Mouse (Mus musculus): Measurements from ENCODE around the gene Fam69a. TPM values are rescaled to one million over a fixed set of nuclear protein-coding genes. Genes with fewer than 3 reads are reported as not detected.
"Not testable (repeated sequence)": the region's sequence is repeated elsewhere in the genome, so short reads cannot be mapped to it uniquely, and the experiment has no call there.

The Fam69a gene
- total RNA-seq, 2 experiments from 2014 or later = 5.2 to 8.1 TPM

DNA sequence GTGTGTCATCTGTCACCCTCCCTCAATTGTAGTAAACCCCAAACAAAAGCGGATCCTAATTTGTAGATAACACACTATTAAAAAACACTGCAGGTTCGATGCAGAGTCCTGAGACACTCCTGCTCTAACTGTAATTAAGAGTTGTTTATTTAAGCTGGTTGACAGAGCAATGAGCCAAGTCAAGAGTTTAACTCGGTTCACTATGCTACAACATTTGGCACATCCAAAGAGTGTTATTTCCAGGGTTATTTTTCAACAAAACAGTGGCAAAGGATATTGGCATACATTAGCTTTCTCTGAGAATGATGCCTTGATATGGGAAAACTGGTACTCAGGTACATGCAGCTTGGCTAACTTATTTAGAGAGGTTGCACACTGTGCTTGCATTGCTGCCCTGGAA lies 4.9 kb downstream of the Fam69a start:
- no peak for DNase-seq

DNA sequence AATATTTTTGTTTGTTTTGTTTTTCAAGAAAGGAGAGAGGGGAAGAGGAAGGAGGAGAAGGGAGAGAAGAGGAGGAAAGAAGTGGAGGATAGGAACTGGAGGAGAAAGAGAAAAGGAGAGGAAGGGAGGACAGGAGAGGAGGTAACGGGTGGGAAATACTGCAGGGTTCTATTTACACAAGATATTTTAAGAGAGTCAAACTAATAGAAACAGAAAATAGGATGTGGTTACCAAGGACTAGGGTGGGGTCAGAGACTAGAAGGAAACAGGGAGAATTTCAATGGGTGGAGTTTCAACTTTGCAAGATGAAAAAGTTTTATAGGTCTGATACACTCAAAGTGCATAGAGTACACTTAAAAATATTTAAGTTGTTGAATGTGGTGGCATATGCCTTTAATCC lies 7.0 kb downstream of the Fam69a start:
- no peak for DNase-seq

DNA sequence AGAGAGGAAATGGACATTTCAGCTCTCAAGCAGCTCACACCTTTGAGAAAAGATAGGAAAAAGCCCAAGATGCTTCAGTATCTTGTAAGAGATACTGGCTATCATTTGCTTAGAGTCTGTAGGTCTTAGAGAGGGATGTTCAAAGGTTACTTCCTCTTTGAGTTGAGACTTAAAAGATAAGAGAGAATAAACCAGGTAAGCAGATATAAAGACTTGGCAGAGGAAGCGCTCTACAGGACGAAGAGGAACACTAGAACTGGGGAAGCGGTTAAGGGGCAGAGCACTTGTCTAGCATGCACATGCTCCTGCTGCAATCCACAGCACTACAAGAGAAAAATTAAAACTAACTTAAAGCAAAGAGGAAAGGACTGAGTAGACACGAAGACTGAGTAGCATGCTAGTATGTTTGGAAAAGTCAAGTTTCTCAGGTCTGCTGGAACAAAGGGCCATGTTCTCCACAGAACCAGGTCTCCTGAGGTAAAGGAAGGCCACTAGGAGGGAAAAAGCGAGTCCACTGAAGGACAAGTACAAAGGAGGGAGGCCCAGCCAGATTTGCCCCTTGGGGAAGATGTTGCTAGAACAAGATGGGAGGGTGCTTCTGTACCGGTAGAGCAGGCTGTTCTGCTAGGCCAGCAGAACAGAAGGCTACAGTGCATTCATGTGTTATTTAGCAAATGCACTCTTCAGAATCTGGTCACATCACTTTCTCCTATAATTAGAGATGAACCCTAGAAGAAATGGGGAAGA lies 8.4 kb downstream of the Fam69a start:
- peak in 1 of 2 experiments; percentile 26 for DNase-seq

DNA sequence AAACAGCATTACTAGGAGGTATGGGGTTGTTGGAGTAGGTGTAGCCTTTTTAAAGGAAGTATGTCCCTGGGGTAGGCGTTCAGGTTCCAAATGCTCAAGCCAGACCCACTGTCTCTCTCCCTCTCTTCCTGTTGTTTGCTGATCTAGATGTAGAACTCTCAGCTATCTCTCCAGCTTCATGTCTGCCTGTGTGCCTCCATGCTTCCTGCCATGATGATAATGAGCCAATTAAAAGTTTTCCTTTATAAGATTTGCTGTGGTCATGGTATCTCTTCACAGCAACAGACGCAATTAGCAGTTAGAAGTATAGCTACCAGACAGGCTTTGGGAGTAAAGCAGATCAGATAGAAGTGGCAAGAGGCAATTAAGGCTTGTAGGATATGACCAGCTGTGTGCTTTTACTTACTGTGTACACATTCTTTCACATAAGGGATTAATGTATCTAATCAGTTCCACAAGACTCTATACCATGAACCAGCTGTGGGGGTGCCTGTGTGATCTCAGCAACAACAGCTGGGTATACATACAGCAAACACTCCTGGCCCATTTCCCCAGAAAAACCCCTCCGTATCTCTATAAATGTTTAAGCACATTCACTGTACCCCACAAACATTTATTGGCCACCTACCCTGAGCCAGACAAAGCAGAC lies 9.1 kb downstream of the Fam69a start:
- no peak for DNase-seq

DNA sequence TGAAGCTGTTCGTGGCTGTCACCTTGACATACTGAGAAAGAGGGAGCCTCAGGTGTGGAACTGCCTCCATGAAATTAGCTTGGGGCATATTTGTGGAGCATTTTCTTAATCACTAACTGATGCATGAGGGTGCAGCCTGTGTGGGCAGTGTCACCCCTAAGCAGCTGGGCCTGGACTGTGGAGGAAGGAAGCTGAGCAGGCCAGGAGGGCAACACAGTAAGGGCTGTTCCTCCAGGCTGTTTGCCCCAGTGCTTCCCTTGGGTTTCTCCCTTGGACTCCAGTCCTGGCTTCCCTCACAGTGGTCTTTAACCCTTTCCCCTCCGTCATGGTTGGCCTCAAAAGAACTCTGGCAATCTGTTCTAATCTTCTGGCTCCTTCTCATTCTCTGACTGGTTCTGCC lies 13.6 kb downstream of the Fam69a start:
- no peak for DNase-seq

DNA sequence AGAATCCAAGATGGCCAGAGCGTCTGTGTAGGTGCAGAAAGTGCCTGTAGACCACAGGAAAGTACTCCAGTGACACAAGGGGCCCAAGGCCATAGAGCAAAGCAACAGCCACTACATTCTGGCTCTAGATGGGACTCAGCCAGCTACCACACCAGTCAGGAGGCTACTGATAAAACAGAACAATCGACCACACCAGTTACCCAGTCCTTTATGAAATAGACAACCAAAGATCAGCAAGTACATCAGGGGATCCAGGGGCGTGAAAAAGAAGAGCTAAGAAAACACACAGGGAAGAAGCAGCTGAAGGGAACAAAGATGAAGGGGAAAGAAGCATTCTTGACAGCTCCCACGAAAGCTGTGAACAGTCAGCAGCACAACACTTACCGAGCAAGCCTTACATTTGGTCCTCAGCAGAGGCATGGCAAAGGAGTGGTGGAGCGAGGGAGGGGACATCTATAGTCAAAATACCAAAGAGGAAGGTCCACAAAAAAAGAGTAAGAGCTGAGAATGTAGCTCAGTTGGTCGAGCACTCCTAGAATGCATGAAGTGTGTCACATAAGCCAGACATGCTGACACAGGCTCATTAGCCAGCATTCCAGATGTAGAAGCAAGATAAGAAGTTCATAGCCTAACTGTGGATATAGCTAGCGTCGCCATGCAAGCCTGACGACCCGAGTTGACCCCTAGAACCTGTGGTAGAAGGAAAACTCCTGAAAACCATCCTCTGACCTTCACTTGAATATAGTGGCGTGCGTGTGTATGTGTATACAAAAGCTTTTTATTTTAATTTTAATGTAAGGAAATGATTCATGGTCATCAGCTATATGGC lies 14.2 kb downstream of the Fam69a start:
- no peak for DNase-seq

DNA sequence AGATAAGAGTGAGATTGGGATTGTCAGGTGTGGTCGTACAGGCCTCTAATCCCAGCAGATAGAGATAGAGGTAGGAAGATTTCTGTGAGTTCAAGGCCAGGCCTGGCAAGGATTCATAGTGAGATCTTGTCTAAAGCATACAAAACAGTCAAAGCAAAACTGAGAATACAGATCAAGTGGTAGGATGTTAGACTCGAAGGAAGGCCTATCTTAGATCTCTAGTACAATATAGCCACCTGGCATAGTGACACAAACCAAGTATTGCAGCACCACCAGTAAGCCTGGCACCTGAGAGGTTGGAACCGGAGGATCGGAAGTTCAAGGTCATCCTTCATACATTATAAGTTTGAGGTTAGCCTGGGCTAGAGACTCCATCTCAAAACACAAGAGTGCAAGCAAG lies 15.8 kb downstream of the Fam69a start:
- DNase-seq = no peak

DNA sequence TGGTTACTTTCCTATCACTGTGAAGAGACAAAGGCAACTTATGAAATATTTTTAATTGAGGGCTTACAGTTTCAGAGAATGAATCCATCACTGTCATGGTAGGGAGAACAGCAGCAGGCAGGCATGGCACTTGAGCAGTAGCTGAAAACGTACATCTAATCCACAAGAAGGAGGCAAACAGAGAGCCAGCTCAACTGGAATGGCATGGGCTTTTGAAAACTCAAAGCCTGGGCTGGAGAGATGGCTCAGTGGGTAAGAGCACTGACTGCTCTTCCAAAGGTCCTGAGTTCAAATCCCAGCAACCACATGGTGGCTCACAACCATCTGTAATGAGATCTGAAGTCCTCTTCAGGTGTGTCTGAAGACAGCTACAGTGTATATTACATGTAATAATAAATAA lies 17.1 kb downstream of the Fam69a start:
- not testable (repeated sequence) for DNase-seq

DNA sequence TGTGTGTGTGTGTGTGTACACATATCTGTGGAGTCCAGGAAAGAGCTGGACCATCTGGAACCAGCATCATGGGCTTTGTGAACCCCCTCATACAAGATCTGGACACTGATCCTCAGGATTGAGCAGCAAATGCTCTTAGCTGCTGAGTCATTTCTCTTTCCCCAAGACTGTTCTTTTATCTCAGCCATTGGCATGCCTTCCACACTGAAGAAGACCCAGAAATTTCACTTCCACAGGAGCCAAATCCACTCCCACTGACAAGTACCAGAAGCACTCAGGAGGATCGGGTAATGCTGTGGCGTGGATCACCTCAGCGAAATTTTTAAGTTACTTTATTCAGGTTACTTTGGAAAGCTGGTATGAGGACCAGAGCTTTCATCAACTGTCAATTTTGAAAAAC lies 18.8 kb downstream of the Fam69a start:
- no peak for DNase-seq

DNA sequence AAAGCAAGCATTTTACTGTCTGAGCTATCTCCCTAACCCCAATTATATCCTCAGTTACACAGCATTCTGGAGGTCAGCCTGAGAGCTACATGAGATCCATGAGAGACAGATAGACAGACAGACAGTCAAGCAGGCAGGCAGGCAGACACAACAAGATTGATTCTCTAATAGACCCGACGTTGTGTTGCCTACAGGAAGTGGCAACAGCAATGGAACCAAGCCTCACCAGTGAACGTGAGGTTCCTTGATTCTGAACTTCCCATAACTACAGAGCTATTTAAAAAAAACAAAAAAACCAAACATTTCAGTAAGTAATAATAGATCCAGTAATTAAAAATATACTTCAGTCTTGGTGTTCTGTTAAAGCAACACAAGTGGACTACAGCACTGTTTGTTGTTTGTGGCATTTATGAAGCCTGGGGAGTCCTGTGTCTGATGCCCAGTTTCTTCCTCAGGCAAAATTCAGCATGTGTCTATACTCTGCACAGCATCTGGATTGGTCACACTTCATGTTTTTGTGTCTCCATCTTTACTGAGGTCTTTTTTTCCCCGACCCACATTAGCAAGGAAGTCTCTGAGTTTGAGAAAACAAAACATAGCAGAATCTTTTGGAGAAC lies 19.9 kb downstream of the Fam69a start:
- no peak for DNase-seq

DNA sequence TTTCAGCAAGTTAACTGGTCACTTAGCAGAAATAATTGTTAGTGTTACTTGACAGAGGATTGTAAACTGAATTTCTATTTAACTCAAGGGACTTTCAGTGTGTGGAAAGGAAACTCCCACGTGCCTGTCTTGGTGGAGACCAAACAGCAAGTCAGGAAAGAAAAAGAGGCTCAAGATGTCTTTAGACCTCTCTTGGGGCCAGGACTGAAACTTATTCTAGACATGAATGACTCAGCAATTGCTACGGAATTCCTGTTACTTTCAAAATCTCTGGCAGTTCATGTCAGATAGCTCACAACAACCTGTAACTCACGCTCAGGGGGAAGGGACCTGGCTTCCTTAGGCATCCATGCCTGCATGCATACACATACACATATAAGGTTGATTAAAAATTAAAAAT lies 20.7 kb downstream of the Fam69a start:
- no peak for DNase-seq

DNA sequence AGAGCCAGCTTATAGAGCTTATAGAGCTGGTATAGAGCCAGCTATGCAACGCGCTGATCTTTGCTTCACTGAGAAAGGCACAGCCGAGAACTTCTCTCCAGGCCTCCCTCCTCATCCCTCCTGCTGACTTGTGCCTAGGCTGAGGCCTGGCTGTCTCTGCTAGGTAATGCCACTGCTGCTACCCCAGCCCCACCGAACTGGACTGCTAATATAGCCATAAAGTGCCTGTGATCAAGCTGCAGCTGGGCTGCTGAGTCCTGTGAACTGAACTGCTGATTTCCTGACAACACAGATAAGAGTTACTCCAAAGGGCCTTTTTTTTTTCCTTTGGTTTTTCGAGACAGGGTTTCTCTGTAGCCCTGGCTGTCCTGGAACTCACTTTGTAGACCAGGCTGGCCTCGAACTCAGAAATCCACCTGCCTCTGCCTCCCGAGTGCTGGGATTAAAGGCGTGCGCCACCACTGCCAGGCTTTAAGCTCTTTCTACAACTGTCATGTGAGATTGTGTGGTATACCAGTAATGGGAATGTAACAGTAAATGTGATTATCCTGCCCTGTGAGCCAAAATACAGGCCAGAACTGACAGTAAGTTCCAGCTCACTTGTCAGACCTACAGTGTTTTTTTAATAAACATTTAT lies 21.4 kb downstream of the Fam69a start:
- DNase-seq = no peak

DNA sequence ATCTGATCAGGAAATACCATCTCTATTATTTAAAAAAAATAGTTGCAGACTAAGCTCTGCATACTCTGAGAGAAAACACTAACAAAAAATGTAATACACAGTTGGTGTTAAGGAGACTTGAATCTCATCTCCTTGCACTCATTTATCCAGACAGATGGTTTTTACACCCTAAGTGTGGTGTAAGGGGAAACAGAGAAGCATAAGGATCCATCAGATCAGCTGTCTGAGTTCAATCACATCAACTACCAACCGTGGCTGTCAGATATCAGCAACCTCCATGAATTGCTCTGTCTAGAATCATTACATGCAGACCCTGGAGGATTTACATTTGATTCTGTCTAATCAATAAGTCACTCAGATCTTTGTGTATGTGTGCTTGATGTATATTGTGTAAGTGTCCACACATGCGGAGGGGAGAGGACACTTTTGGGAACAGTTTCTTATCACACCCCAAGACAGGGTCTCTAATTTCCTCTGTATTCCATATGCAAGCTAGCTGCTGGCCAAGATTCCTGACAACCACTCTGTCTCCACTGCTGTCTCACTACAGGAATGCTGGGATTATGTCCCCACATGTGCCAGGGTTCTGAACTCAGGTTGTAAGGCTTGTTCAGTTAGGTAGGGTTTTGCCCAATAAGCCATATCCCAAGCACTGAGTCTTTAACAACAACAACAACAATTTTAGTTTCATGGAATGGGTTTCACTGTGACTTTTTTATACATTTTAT lies 22.7 kb downstream of the Fam69a start:
- no peak for DNase-seq

DNA sequence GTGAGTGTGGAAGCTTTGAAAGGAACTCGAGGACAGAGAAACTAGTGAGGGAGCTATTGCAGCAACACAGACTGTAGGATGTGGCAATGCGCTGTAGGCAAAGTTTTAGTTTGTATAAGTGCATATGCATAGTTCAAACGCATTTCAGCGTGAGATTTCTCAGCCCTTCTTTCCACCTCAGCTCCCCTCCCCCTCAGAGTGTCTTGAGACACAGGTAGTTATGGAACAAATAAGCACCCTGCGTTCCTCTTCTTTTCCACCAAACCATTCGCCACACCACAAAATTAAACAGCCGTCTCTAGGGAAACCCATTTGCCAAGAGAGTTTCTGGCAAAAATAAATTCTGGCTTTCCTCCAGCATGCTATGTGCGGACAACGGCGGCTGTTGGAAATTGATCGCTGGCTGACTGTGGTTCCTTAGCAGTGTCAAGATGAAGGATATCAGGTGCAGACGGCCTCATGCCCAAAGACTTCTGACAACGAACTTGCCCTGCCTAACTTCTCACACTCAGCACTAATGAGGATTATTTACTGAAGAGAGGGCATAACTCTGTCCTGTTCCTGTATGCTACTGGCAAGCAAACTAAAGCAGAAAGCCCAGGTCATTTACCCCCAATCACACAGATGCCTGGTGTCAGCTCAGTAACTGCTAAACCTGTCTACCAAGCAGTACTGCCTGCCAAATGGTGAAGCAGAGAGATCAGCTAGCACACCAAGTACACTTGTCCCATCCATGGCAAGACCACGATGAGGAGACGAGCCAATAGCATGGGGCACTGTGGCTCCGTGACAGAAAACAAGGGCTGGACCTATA lies 25.2 kb downstream of the Fam69a start:
- peak; percentile 23 to 40 for DNase-seq

DNA sequence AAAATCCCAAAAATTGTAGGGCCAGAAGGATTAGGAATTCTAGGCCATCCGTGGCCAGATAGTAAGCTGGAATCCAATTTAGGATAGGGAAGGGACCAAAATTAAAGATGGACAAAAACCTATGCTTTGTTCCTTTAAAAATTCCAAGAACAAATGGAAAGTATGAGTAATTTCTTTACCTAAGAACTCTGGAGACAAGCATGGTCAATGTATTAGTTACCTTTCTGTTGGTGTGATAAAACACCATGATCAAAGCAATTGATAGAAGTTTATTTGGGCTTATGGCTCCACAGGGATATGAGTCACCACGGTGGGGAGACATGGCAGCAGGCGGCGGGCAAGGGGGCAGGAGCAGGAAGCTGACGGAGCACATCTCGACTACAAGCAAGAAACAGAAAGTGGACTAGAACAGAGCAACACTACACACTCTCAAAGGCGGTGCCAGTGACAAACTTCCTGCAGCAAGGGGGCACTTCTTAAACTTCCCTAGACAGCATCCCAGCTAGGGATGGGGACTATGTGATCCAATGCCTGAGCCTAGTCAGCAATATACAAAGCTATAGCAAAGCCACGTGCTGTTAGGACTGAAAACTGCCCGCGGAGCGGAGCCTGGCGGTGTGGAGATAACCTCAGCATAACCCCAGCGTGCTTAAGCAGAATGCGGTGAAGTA lies 26.2 kb downstream of the Fam69a start:
- DNase-seq = no peak

DNA sequence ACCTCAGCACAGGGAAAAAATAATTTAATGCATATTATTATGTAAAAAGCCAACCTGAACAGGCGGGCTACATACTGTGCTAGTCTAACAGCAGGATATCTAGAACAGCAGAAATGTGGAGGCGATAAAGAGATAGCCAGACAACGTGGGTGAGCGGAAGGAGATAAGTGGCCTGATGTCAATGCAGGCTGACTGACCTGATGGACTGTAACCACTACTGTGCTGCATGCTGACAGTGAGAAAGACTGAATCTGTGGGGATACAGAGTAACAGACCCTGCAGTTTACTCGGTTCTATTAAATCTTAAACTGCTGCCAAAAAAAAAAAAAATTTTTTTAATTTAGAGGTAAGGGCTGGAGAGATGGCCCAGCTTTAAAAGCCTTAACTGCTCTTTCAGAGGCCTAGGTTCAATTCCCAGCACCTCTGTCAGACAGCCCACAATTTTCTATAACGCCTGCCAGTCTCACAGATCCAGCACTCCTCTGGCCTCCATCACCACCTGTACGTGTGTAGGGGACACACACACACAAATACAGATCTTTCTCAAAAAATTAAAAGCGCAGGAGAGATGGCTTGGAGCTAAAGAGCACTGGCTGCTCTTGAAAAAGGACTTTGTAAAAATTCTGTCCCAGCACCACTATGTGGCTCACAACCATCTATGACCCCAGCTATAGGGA lies 27.1 kb downstream of the Fam69a start:
- no peak for DNase-seq

DNA sequence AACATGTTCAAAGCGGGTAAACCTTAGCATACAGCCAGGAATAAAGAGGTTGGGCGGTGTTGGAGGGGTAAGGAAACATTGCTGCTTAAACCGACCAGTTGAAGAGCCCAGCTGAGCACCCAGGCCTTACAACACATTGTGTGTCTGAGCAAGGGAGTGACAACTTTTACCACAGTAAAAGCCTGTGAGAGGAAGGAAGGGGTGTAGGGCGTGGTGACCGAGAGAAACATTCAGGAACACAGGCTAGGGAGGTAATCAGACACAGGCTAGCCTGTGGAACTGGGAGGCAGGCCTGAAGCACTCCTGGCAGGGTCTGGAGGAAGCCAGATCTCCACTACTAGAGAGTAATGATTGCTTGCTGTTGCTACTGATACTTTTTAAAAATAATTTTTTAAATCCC lies 36.2 kb downstream of the Fam69a start:
- DNase-seq = no peak

DNA sequence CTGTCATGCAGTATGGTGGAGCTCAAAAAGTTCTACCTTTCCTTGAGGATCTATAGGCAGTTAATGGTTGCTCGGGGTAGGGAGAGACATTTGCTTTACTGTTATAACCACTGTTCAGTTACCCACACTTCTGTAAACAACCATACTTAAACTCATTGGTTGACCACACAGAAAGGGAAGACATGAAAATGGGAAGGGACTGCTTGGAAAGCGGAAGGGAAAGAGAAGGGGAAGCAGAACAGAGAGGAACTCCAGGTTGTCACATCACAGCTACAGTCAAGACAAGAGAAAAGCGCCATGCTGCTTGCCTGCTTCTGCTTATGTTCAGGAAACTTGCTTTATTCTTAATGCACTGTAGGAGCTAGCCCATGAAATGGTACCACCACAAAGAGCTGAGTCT lies 37.3 kb downstream of the Fam69a start:
- no peak for DNase-seq

DNA sequence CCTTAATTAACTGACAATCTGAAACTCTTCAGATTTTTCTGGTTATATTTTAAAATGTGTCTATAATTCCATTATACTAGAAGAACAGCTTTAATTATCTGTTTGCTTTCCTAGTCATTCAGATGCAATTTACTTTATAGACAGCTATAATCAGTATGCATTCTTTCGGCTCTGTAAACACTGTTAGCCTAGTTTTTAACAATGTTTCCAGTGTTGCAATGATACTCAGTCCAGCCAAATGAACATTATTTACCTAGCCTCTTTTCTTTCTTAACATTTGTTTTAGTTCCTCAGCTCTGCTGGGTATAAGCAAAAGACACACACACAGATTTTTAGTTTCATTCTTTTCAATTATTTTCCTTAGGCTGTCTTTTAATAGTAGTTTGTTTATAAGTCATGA lies 38.0 kb downstream of the Fam69a start:
- no peak for DNase-seq

Measured in adrenal gland, postnatal 36 days (tissue).